9 mouse cellular contexts compared by ENCODE assay signal in genomic region chr11:47304702-47305450, GRCm38 (mm10).
A peak's percentile ranks its signal among the peaks of the same experiment; 100 is the strongest.
DNase-seq lines count a peak whose midpoint lies in the region; ATAC-seq lines count a peak whose summit lies in the region.
"Had no signal": no experiment of that assay in that cellular context is flagged by ENCODE, and none has a peak within 500 bp of the region (broad histone marks: within the 10 kb centered on the region; RNA-seq: fewer than 3 reads in every experiment).

No protein-coding gene starts in this region.

- ATAC-seq in heart, embryonic 12.5 days (ENCODE audit: insufficient number of reproducible peaks, low FRiP score): no peak

- H3K27ac ChIP-seq in heart, embryonic 12.5 days (ENCODE audit: poor library complexity, severe bottlenecking): no peak overlapping the region
- H3K27ac ChIP-seq: heart, adult 2 months had no signal

- no peaks in the 10 kb centered on the region for H3K4me1 ChIP-seq in heart, embryonic 12.5 days (replicated peaks)

- no peak overlapping the region for H3K4me3 ChIP-seq in heart, embryonic 12.5 days
- H3K4me3 ChIP-seq: heart, adult 2 months had no signal

- intact Hi-C loops in heart, postnatal 14 days (cut with DNase I): no loop called here

- H3K9me3 ChIP-seq in heart, embryonic 12.5 days (replicated peaks): no peaks in the 10 kb centered on the region

- no peaks in the 10 kb centered on the region for H3K36me3 ChIP-seq in heart, embryonic 12.5 days

- no peak overlapping the region for H3K9ac ChIP-seq in heart, embryonic 12.5 days

- WGBS in heart, embryonic 12.5 days: 69% methylated on average over 12 of the region's 12 CpGs

- H3K4me2 ChIP-seq in heart, embryonic 12.5 days: no peak overlapping the region

- DNase-seq in heart, adult 18-20 months: peak; percentile 31 to 40
- peak; percentile 84 for DNase-seq in Muller cell, postnatal 12 days (ENCODE audit: inconsistent ontology term)
- peak; percentile 2 to 6 for DNase-seq in heart, postnatal 14 days
- DNase-seq in left cerebral cortex, adult 8-10 months (ENCODE audit: low spot score in 2 of 2): peak; percentile 4 to 42
- DNase-seq in cerebellum, postnatal 14 days: no peak
- DNase-seq in spleen, adult 12 weeks (ENCODE audit: low spot score): no peak
- no peak for DNase-seq in thymus, adult 18-20 months

- no peaks in the 10 kb centered on the region for H3K27me3 ChIP-seq in heart, embryonic 12.5 days (replicated peaks)

Comparison
In these comparisons a context has a peak if more than half of its experiments do, and no peak if none do; other contexts are left out.
1. DNase-seq: peak in heart, adult 18-20 months (2 of 2), Muller cell, postnatal 12 days (single experiment), heart, postnatal 14 days (2 of 2) and left cerebral cortex, adult 8-10 months (2 of 2); none in cerebellum, postnatal 14 days (0 of 2), spleen, adult 12 weeks (single experiment) and thymus, adult 18-20 months (0 of 2).